Mouse (Mus musculus) heart, postnatal 10 days (tissue): Measurements from ENCODE around the gene Eef1akmt1. TPM values are rescaled to one million over a fixed set of nuclear protein-coding genes. Genes with fewer than 3 reads are reported as not detected.

Experiments used
- DNase-seq, 2 experiments: peaks; one replicate each; pipeline ENCODE4 v3.0.0; 2021
- intact Hi-C: fragments of 180-260 bp; cut with DNase I; formaldehyde crosslinking; loops from one replicate; pipeline ENCODE4 v1.15.1; 2025
- total RNA-seq, 2 experiments: library from RNA; stranded (reverse); gene quantifications; 2 replicates each; pipeline ENCODE4 v1.2.3; 2021

The Eef1akmt1 gene
- total RNA-seq, 2 experiments from 2014 or later = 32.4 to 32.6 TPM

DNA sequence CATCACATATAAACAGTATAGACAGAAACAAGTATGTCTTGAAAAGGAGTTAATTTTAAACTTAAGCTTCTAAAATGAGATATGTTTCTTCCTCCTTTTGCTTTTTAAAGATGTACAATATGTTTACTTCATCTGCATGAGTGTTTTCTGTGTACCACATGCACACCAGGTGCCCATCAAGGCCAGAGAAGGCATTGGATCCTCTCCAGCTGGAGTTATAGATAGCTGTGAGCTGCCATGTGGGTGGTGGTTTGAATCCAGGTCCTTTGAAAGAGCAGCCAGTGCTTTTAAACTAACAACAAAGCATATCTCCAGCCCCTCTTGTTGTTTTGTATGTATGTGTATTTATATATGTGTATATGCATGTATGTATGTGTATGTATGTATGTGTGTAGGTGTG lies 18.5 kb downstream of the Eef1akmt1 start:
- DNase-seq = no peak
- intact Hi-C loops = no loop called here

DNA sequence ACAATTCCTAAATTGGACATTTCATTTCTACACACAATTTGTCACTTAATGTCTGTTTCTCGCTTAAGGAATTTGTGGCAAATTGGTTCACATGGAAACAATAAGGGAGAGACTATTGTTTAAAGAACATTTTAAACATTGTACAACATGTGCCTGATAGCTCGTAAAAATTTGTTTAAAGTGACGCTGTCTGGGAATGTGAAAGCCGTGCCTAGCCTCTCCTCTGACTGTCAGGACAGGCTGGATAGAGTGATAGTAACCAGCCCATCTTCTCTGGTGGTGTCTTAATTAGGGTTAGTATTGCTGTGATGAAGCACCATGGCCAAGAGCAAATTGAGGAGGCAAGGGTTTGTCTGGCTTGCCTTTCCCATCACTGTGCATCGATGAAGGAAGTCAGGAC lies 24.4 kb downstream of the Eef1akmt1 start:
- DNase-seq = no peak
- intact Hi-C loops = no loop called here

GRCm38 (mm10) chr14:57546557-57547021 lies 24.8 kb downstream of the Eef1akmt1 start:
- intact Hi-C loops = no loop called here

DNA sequence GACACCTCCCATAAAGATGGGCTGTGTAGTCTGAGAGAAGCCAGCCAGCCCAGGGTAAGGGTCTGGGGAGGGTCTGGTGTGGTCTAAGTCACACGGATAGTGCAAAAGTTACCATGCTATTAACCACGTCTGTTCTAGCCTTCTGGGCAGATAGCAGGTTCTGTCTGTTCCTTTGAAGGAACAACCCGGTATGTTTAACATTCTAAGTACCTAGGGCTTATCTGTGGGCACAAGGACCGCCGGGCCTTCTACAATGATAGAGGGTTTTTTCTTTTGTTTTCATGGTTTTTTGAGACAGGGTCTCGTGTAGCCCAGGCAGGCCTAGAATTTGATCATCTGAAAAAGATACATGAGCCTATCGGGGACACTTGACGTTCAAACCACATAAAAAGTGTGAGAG lies 25.3 kb downstream of the Eef1akmt1 start:
- DNase-seq = no peak
- intact Hi-C loops = no loop called here

More at GRCm38 (mm10) chr14:57546557-57547021, 24.8 kb downstream of the Eef1akmt1 start:
- DNase-seq = no peak

GRCm38 (mm10) chr14:57545526-57545925 lies 25.9 kb downstream of the Eef1akmt1 start:
- intact Hi-C loops = no loop called here

GRCm38 (mm10) chr14:57543420-57544039 lies 27.9 kb downstream of the Eef1akmt1 start:
- no peak for DNase-seq
- intact Hi-C loops = no loop called here

More at GRCm38 (mm10) chr14:57545526-57545925, 25.9 kb downstream of the Eef1akmt1 start:
- DNase-seq = no peak

DNA sequence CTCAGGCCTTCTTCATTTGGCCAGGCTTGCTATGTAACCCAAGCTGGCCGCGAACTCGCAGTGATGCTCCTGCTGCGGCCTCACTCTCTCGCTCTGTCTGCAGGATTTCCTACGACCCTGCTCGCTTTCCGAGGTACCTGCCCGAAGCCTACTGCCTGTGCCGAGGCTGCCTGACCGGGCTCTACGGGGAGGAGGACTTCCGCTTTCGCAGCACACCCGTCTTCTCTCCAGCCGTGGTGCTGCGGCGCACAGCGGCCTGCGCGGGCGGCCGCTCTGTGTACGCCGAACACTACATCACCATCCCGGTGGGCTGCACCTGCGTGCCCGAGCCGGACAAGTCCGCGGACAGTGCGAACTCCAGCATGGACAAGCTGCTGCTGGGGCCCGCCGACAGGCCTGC lies 29.2 kb downstream of the Eef1akmt1 start:
- DNase-seq = no peak

DNA sequence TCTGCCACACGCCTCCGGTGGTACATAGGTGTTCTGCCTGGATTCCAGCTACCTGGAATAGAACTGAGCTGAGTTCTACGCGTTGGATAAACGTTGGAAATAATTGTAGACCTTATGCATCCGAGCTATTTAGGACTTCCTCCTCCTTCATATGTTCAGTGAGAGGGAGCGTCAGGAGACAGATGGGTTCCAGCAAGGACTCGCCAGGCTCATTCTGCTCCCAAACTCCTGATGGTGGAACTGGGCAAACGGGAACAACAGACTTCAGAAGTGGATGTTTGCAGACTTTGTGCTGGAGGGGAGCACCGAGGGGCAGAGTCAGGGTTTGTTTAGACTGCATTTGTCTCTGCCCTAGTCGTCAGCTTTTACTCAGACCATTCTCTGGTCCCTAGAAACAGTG lies 30.7 kb downstream of the Eef1akmt1 start:
- DNase-seq = no peak
- intact Hi-C loops = no loop called here

More for the DNA sequence above, 29.2 kb downstream of the Eef1akmt1 start:
- intact Hi-C loops = no loop called here

DNA sequence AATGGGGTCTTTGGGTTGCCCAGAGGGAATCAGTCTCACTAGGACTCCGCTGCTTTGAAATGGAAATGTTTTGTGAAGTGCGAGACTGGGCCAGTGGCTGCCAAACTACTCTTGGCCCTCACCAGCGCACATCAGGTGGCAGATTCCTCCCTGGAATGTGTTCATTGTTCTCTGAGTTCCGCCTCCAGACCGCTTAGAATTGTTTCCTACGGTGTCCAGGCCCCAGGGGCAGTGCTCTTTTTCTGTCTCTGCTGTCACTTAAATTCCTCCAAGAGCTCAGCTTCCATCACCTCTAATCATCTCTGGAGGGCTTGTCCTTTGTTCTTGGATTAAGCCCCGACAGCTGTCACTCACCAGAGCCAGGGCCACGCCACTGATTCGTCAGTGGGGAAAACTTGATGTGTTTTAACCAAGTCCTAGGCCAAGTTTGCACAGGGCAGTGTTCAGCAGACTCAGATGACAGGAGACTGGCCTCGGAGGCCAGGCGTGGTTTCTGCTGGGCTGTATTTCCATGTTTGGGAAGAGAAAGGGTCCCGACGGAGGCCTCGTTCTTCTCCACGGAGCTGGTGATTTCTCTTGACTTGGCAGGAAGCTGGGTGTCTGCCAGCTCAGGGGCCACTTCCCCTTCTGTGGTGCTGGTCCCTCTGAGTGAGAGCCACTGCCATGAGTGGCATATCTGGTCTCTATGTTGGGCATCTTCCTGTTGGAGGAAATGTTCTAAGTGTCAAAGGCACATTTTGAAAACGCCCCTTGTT lies 34.0 kb downstream of the Eef1akmt1 start:
- peak; percentile 53 to 63 for DNase-seq
- intact Hi-C loops = no loop called here

DNA sequence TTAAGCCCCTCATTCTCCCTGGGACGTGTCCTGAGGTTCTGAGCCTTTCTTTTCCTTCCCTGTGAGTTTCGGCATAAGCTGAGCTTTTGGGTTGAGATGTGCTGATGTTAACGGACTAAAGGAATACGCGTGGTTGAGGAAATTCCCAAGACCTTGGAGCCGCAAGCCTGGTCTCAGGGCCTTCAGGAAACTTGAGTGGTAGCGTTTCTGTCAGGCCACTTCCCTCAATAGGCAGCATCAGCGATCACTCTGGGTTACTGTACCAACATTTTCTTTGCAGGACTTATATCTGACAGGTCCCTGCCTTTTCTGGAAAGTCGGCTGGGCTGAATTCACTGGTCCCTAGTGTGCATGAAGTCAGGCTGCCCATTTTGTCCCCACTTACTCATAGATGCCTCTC lies 34.6 kb downstream of the Eef1akmt1 start:
- intact Hi-C loops = no loop called here
- no peak for DNase-seq

DNA sequence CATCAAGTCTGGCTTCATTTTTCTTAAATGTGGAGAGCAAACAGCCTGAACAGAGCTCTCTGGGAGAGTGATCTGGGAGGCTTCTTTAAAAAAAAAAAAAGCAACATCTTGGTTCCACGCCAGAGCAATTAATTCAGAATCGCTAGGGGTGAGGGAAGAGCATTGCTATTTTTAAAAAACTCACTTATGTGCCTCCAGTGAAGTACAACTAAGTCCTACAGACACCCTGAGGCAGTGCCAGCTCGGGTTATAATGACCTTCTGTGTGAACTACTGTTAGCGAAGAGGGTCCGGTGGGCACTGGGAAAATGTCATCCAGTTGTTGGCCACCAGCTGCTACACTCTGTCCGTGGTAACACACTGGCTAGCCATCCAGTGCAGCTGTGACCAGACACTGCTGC lies 35.8 kb downstream of the Eef1akmt1 start:
- intact Hi-C loops = loop anchor here (1.0 kb wide), 1 partner anchor 84 kb away; no protein-coding TSS in a partner anchor
- peak; percentile 76 for DNase-seq

- intact Hi-C loops = loop anchor here (1.0 to 5.0 kb wide), 2 partner anchors 37 to 84 kb away; partner anchors contain the start of gene Eef1akmt1
- peak; percentile 83 to 85 for DNase-seq
Observed at GRCm38 (mm10) chr14:57534961-57535360, 36.5 kb downstream of the Eef1akmt1 start.

DNA sequence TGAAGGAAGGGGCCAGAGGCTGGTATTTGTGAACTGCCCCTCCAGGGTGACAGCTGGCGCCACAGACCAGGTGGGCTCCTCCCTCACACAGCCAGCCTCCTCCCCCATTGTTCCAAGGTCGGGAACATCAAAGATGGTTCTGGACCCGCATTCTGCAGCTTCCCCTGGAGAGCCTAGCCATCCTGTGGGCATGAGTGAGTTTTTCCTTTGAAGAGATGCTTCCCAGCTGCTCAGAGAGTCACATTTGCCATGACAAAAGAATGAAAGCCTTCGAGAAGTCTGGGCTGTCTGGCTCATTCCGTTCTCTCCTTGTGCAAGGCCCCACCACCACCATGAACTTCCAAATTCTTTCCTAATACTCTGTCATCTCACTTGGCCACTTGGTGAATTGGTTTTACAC lies 37.1 kb downstream of the Eef1akmt1 start:
- intact Hi-C loops = loop anchor here (5.0 kb wide), 1 partner anchor 38 kb away; the partner anchor contains the start of gene Eef1akmt1
- peak; percentile 39 for DNase-seq

DNA sequence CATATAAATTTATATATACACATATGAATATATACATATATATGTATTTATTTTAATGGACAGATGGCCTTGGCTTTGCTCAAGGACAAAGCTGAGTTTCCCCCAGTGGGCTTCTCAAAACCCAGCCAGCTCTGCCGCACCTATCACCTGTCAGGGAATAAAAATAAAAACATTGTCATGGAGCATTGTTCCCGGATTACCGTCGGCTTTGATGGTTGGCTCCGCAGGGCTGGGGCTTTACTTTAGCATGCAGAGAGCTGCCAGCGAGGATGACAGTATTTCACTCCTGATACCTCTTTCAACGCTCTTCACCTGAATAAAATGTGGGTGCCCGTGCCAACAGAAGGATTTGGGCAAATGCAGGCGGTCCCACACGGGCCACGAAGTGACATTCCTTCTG lies 37.6 kb downstream of the Eef1akmt1 start:
- DNase-seq = no peak
- intact Hi-C loops = loop anchor here (5.0 kb wide), 1 partner anchor 38 kb away; the partner anchor contains the start of gene Eef1akmt1

- peak; percentile 69 to 83 for DNase-seq
- intact Hi-C loops = loop anchor here (5.0 kb wide), 1 partner anchor 39 kb away; the partner anchor contains the start of gene Eef1akmt1
Observed at GRCm38 (mm10) chr14:57533214-57533613, 38.2 kb downstream of the Eef1akmt1 start.

DNA sequence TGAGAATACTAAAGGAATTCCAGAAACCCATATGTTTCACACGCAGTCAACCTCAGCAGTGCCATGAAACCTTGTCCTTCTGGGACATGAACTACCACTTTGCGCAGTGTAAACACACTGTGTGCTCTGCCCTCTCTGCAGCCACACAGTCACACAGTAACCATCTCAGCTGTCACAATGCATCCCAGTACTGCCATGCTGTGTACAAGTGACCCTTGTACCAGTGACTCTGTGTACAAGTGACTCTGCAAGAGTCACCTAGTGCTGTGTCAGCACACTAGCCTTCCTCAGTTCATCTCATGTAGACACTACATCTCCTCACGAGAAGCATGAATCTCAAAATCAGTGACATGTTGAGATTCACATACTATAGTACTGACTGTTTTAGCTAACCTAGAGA lies 38.8 kb downstream of the Eef1akmt1 start:
- intact Hi-C loops = loop anchor here (5.0 kb wide), 1 partner anchor 40 kb away; the partner anchor contains the start of gene Eef1akmt1

DNA sequence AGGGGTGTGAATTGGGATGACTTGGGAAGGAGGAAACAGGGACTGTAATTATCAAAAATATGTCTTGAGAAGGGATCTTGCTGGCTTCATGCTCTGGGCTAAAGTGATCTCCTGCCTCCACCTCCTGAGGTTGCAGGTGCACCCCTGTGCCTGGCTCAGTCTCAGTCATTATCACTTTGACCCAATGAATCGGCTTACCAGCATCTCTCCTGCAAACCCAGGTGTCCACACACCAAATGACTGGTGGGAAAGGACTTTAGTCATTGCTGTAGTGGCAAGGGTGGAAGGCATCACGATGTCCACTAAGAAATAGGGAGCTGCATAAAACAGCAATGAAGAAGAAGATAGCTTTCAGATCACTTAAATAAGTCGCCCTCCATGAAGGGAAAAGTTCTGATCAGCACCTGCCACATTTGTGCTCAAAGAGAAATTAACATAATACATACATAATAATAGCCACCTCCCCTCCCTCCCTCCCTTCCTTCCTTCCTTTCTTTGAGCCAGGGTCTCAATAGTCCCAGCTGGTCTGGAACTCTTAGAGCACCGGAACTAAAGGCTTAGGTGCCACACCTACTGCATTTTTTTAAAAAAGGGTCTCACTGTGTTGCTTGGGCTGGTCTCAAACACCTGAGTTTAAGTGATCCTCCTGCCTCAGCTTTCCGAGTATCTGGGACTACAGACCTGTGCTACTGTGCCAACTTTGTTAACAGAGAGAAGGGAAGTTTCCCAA lies 41.5 kb downstream of the Eef1akmt1 start:
- intact Hi-C loops = loop anchor here (5.0 kb wide), 1 partner anchor 42 kb away; the partner anchor contains the start of gene Eef1akmt1
- no peak for DNase-seq

More for the DNA sequence above, 38.8 kb downstream of the Eef1akmt1 start:
- DNase-seq = no peak

DNA sequence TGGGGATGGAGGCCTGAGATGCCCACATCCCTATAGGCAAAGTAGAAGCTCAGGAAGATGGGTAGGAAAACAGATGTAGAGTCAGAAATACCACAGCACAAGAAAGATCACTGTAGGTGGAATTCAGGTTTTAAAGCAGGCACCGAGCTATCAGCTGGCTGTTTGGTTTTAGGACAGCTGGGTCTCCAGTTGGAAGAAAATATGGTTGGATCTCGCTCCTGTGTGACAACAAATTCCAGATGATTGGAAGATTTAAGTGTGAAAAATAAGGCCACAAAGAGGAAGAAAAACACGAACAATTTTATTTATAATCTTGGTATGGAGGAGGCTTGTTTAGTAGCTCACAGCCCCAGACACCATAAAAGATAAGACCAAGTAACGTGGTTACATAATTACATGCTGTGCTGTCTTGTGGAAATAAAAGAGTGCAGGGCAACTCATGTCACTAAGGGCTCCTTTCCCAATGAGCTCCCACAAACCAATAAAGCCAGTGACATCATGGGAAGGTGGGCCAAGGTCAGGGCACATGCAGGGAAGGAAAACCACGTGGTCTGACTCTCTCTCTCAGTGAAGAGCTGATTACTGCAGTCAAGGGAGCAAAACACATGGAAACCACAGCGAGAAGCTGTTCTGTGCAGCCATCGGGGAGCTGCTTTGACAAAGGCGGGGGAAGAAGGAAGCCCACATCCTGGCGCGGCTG lies 42.2 kb downstream of the Eef1akmt1 start:
- intact Hi-C loops = no loop called here
- DNase-seq = peak; percentile 80 to 81

GRCm38 (mm10) chr14:57527598-57527997 lies 43.8 kb downstream of the Eef1akmt1 start:
- intact Hi-C loops = no loop called here
- DNase-seq = no peak

DNA sequence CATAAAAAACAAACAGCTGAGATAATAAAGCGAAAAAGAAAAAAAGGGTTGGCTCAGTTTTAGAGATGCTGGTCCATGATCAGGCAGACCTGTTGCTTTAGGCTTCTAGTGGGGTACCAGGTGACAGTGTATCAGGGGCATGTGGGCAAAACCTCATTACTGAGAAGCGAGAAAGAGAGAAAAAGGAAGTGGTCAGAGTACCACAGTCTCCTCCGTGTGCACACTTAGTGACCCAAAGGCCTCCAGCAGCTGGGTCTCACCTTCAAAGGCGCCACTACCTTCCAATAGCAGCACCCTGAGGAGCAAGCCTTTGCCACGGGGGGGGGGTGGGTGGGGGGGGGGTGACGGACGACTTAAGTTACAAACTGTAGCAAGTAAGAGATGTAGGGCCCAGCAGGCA lies 44.3 kb downstream of the Eef1akmt1 start:
- DNase-seq = no peak
- intact Hi-C loops = no loop called here
